Mouse (Mus musculus): ENCODE data around the gene Tnpo2. TPM values are rescaled to one million over a fixed set of nuclear protein-coding genes. Genes with fewer than 3 reads are reported as not detected.

Tnpo2 gene
- polyA plus RNA-seq, 1 experiment from 2014 or later, result 56.8 TPM

DNA sequence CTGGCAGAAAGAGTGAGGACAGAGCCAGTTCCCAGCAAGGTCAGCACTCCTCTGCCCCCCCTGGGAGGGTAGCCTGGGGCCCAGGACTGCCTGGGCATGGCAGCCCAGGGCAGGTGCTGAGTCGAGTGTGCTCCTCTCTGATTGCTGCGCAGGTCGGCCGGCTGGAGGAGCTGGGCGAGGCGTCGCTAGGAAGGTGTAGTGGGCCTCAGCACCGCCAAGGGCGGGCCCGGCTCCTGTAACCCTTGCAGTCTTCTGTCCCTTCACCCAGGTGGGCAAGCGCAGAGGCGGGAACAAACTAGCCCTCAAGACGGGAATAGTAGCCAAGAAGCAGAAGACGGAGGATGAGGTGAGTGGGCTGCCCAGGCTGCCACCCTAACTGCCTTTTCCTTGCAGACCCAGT lies 7.4 kb upstream of the Tnpo2 start:
- H3K9ac ChIP-seq, result no peak overlapping the region
- peak overlapping the region; percentile 98; the same call in 1 of the 2 replicates for H3K4me3 ChIP-seq
- ATAC-seq (ENCODE audit: low FRiP score, low read depth), result no peak
- H3K4me1 ChIP-seq (replicated peaks), result peaks cover 34% of the 10 kb centered on the region
- H3K36me3 ChIP-seq, result peaks cover 35% of the 10 kb centered on the region
- peak overlapping the region; percentile 90; the same call in 1 of the 2 replicates for H3K4me2 ChIP-seq
- H3K9me3 ChIP-seq, result no peaks in the 10 kb centered on the region
- H3K27ac ChIP-seq (replicated peaks), result no peak overlapping the region
- H3K27me3 ChIP-seq, result no peaks in the 10 kb centered on the region
- WGBS, result 92% methylated on average over 14 of the region's 14 CpGs

GRCm38 (mm10) chr8:85032622-85033311 lies 3.9 kb upstream of the Tnpo2 start:
- Histone ChIP-seq H3K27ac (replicated peaks) (no peak overlapping the region), H3K9ac (no peak overlapping the region), H3K4me3 (no peak overlapping the region), H3K4me2 (no peak overlapping the region), H3K36me3 (peaks cover 35% of the 10 kb centered on the region), H3K9me3 (no peaks in the 10 kb centered on the region), H3K27me3 (no peaks in the 10 kb centered on the region), H3K4me1 (replicated peaks) (peaks cover 32% of the 10 kb centered on the region)
- 91% methylated on average over 4 of the region's 4 CpGs for WGBS
- ATAC-seq (ENCODE audit: low FRiP score, low read depth), result no peak

DNA sequence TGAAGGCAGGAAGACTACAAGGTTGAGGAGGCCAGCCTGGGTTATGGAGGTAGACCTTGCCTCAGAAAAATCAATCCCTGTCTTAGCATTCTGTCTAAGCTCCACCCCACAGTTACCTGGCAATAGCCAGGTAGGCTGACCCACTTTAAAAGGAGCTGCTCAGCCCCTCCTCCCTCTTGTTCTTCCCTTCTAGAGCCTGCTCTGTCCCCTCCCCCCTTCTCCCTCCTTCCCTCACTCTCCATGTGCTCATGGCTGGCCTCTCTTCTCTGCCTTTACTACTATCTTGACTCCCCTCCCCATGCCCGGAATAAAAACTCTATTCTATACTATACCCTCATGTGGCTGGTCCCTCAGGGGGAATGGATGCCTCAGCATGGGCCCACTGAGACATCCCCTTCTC lies 2.8 kb upstream of the Tnpo2 start:
- H3K27ac ChIP-seq (replicated peaks), result no peak overlapping the region
- no peak overlapping the region for H3K4me3 ChIP-seq
- H3K9ac ChIP-seq, result no peak overlapping the region
- WGBS, result 52% methylated on average over 1 of the region's 1 CpGs
- peaks cover 32% of the 10 kb centered on the region for H3K4me1 ChIP-seq (replicated peaks)
- ATAC-seq (ENCODE audit: low FRiP score, low read depth), result no peak
- no peaks in the 10 kb centered on the region for H3K27me3 ChIP-seq
- no peaks in the 10 kb centered on the region for H3K9me3 ChIP-seq
- no peak overlapping the region; the same call in 1 of the 2 replicates for H3K4me2 ChIP-seq
- H3K36me3 ChIP-seq, result peaks cover 35% of the 10 kb centered on the region

DNA sequence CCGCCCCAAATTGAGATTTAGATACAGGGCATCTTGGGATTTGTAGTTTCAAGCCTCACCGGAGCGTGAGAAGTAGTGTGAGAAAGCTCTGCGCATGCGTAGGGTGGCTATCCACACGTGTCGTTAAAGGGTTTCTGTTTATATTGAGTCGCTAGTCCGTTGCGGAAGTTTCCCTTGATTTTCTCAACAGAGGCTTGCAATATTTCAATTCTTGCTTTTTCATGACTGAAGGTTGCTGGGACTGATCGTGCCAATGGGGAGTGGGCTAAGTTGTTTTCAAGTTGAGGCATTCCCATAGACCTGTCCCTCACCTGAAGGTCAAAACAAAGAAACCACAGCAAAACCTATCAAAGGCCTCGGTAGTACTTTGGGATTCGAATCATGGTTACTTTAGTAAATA lies 2.0 kb upstream of the Tnpo2 start:
- Histone ChIP-seq H3K9me3 (no peaks in the 10 kb centered on the region), H3K27ac (replicated peaks) (no peak overlapping the region), H3K4me3 (peak overlapping the region; percentile 87), H3K27me3 (no peaks in the 10 kb centered on the region), H3K9ac (no peak overlapping the region), H3K4me2 (peak overlapping the region; percentile 94), H3K36me3 (peaks cover 33% of the 10 kb centered on the region), H3K4me1 (replicated peaks) (peaks cover 33% of the 10 kb centered on the region)
- ATAC-seq (ENCODE audit: low FRiP score, low read depth), result no peak
- WGBS, result 7% methylated on average over 13 of the region's 13 CpGs

DNA sequence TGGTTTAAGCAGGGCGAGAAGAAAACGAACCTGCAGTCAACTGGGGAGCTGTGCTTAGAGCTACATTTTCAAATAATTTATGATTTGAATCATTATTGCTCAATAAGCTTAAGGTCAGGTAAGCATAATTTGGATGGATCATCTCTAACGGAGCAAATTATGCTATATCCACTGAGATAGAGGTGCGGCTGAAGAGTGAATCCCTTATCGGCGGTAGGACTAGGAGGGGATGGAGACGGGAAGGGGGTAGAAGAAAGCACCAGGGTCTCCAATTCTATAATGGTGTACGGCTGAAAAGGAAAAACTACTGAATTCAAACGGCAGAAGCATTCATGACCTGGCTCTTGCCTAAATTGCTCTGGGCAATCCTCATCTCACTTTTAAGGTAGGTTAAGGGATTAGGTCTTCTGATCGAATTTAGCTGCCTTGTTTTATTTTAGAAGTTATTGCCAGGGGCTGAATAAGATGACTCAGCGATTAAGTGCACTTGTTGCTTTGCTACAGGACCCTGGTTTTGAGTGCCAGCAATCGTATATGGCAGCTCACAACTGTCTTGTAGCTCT lies 1.5 kb upstream of the Tnpo2 start:
- 6% methylated on average over 12 of the region's 12 CpGs for WGBS
- no peaks in the 10 kb centered on the region for H3K27me3 ChIP-seq
- H3K36me3 ChIP-seq, result peaks cover 28% of the 10 kb centered on the region
- ATAC-seq (ENCODE audit: low FRiP score, low read depth), result no peak
- peak overlapping the region; percentile 99; the same call in 1 of the 2 replicates for H3K27ac ChIP-seq (replicated peaks)
- peaks cover 33% of the 10 kb centered on the region for H3K4me1 ChIP-seq (replicated peaks)
- H3K9me3 ChIP-seq, result no peaks in the 10 kb centered on the region
- peak overlapping the region; percentile 90 for H3K9ac ChIP-seq
- peak overlapping the region; percentile 87 for H3K4me3 ChIP-seq
- H3K4me2 ChIP-seq, result peak overlapping the region; percentile 94

DNA sequence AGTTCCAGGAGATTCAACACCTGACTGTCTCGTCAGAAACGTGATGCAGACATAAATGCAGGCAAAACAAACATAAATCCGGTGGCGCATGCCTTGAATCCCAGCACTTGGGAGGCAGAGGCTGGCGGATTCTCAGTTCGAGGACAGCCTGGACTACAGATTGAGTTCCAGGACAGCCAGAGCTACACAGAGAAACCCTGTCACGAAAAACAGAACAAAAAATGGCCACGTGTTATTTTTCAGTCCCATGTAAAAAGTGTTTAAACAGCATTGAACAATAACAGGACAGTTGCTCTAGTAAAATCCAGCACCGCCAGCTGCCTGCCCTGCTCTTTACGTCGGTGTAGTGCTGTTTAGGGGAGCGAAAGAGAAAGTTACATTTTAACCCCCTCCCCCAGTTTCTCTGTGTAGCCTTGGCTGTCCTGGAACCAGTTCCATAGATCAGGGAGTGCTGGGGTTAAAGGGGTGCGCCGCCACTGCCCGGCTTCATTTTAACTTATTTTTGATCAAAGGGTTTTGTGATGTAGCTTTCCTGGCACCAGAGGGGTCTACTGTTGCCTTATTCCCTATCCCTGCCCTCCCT lies 896 bp upstream of the Tnpo2 start:
- WGBS, result 1% methylated on average over 15 of the region's 15 CpGs
- peak overlapping the region; percentile 99 for H3K27ac ChIP-seq (replicated peaks)
- peaks cover 36% of the 10 kb centered on the region for H3K4me1 ChIP-seq (replicated peaks)
- H3K27me3 ChIP-seq, result no peaks in the 10 kb centered on the region
- ATAC-seq (ENCODE audit: low FRiP score, low read depth), result no peak
- peaks cover 28% of the 10 kb centered on the region for H3K36me3 ChIP-seq
- peak overlapping the region; percentile 87 for H3K4me3 ChIP-seq
- peak overlapping the region; percentile 90 for H3K9ac ChIP-seq
- no peaks in the 10 kb centered on the region for H3K9me3 ChIP-seq
- H3K4me2 ChIP-seq, result peak overlapping the region; percentile 94

- peak; percentile 59 for ATAC-seq (ENCODE audit: low FRiP score, low read depth)
- H3K4me2 ChIP-seq, result peak overlapping the region; percentile 94
- WGBS, result 0% methylated on average over 9 of the region's 9 CpGs
- H3K9me3 ChIP-seq, result no peaks in the 10 kb centered on the region
- H3K27ac ChIP-seq (replicated peaks), result peak overlapping the region; percentile 99
- H3K4me3 ChIP-seq, result peak overlapping the region; percentile 87
- H3K4me1 ChIP-seq (replicated peaks), result peaks cover 37% of the 10 kb centered on the region
- peaks cover 30% of the 10 kb centered on the region for H3K36me3 ChIP-seq
- H3K27me3 ChIP-seq, result no peaks in the 10 kb centered on the region
- peak overlapping the region; percentile 90 for H3K9ac ChIP-seq
Measured at GRCm38 (mm10) chr8:85036381-85036717, 366 bp upstream of the Tnpo2 start.

- Histone ChIP-seq H3K36me3 (peaks cover 25% of the 10 kb centered on the region), H3K4me1 (replicated peaks) (peaks cover 37% of the 10 kb centered on the region), H3K9me3 (no peaks in the 10 kb centered on the region), H3K4me3 (peak overlapping the region; percentile 87), H3K27ac (replicated peaks) (peak overlapping the region; percentile 99), H3K9ac (peak overlapping the region; percentile 90), H3K27me3 (no peaks in the 10 kb centered on the region), H3K4me2 (peak overlapping the region; percentile 94)
- WGBS, result under 1% methylated on average over 14 of the region's 14 CpGs
- ATAC-seq (ENCODE audit: low FRiP score, low read depth), result peak; percentile 68
Measured at GRCm38 (mm10) chr8:85037366-85037680, 608 bp downstream of the Tnpo2 start.

GRCm38 (mm10) chr8:85037681-85038531 lies 1.2 kb downstream of the Tnpo2 start:
- peaks cover 19% of the 10 kb centered on the region for H3K36me3 ChIP-seq
- H3K4me3 ChIP-seq, result peak overlapping the region; percentile 87
- H3K9ac ChIP-seq, result peak overlapping the region; percentile 90
- peak overlapping the region; percentile 99 for H3K27ac ChIP-seq (replicated peaks)
- H3K4me1 ChIP-seq (replicated peaks), result peaks cover 37% of the 10 kb centered on the region
- under 1% methylated on average over 54 of the region's 57 CpGs for WGBS
- peak overlapping the region; percentile 94 for H3K4me2 ChIP-seq
- H3K27me3 ChIP-seq, result no peaks in the 10 kb centered on the region
- no peaks in the 10 kb centered on the region for H3K9me3 ChIP-seq
- peak; percentile 17; the same call in 1 of the 2 replicates for ATAC-seq (ENCODE audit: low FRiP score, low read depth)

- Histone ChIP-seq H3K4me2 (no peak overlapping the region), H3K4me3 (no peak overlapping the region), H3K9ac (no peak overlapping the region), H3K4me1 (replicated peaks) (peaks cover 11% of the 10 kb centered on the region), H3K36me3 (peaks cover 70% of the 10 kb centered on the region), H3K27ac (replicated peaks) (no peak overlapping the region), H3K9me3 (no peaks in the 10 kb centered on the region), H3K27me3 (no peaks in the 10 kb centered on the region)
- no peak for ATAC-seq (ENCODE audit: low FRiP score, low read depth)
- 97% methylated on average over 6 of the region's 6 CpGs for WGBS
Measured at GRCm38 (mm10) chr8:85043619-85044018, 6.9 kb downstream of the Tnpo2 start.

DNA sequence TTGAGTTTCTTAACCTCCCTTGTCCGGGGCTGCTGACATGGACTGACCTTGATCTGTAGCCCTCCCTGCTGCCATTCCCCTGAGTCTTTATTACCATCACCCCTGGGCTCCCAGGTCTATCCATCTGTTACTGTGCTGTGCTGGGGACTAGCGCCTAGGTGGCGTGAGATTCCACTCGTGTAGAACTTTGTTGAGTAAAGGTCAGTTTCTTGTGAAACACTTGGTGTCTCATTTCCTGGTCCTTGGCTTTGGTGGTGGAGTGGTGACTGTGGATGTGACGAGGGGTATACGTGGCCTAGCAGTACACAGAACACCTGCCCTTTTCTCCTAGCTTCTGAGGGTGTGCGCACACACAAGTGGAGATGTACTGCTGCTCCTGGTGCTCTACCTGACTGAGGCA lies 20.7 kb downstream of the Tnpo2 start:
- Histone ChIP-seq H3K4me1 (replicated peaks) (peaks cover 25% of the 10 kb centered on the region), H3K9ac (no peak overlapping the region), H3K27ac (replicated peaks) (no peak overlapping the region), H3K9me3 (no peaks in the 10 kb centered on the region), H3K4me2 (no peak overlapping the region), H3K4me3 (no peak overlapping the region), H3K36me3 (peaks cover 39% of the 10 kb centered on the region), H3K27me3 (no peaks in the 10 kb centered on the region)
- WGBS, result 85% methylated on average over 7 of the region's 7 CpGs
- ATAC-seq (ENCODE audit: low FRiP score, low read depth), result no peak
